Mouse (Mus musculus) bone marrow, adult 2 months (tissue): ENCODE data around the gene Arrb2.

Experiments
- CTCF ChIP-seq: fragments of 200-500 bp; IDR thresholded peaks from 2 replicates; pipeline ENCODE4 v1.5.1; 2011; ENCODE audit warnings: low read length, control low read depth; ENCODE audit not compliant: control insufficient read depth, insufficient read depth
- POLR2A ChIP-seq: fragments of 200-500 bp; IDR thresholded peaks from 2 replicates; pipeline ENCODE4 v1.6.1; 2011; ENCODE audit warnings: low read depth, mild to moderate bottlenecking, control low read depth, low read length, borderline replicate concordance; ENCODE audit not compliant: control insufficient read depth

DNA sequence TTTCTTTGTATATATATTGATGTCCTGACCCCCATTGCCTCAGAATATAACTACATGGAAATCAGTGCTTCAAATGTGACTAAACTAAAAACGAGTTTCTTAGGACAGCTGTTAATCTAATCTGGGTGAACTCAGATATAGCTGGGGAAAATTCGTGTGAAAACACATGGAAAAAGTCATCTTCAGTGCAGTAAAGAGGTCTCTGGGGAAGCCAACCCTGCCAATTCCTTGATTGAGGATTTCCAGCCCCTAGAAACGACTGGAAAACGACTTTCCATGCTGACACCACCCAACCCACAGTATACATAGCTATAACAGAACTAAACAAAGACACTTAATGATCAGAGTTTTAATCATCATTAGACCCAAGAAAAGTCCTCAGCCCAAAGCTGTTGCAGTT lies 55.4 kb downstream of the Arrb2 start:
- no peak for TF ChIP-seq POLR2A
- no peak for TF ChIP-seq CTCF
